Mouse (Mus musculus): ENCODE data around the gene Glcci1.
"Not testable (repeated sequence)": the region's sequence is repeated elsewhere in the genome, so short reads cannot be mapped to it uniquely, and the experiment has no call there.

Glcci1 gene

DNA sequence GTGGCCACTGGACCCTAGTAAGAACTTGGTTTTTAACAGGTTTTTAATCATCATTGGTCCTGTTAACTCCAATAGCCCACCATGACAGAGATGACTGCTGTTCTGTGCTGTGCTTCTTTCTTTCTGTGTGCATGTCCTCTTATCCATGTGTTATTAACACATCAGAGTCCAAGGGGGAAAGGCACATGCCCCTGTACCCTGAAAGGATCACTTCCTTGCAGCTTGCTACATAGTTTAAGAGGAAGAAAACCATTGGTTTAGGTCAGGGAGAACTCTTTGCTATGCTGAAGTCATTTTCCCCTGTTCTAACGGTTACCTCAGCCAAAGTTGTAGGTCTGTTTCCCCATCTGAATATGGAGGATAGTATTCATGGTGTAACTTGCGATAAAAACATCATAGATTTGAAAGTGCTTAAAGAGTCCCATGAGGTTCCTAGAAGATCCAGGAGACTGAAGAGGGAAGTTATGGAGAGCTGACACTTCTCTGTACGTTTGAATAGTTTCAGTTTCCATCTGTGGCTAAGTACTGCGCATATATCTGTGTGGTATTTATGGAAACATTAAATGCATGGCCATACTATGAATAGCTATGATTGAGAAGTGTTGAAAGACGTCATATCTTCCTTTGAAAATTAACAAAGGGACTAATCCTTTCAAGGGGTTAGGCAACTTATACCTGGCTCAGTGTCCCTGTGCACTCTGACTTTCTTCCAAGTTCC lies 14.1 kb upstream of the Glcci1 start:
- no peak for DNase-seq (ENCODE audit: low spot score)

DNA sequence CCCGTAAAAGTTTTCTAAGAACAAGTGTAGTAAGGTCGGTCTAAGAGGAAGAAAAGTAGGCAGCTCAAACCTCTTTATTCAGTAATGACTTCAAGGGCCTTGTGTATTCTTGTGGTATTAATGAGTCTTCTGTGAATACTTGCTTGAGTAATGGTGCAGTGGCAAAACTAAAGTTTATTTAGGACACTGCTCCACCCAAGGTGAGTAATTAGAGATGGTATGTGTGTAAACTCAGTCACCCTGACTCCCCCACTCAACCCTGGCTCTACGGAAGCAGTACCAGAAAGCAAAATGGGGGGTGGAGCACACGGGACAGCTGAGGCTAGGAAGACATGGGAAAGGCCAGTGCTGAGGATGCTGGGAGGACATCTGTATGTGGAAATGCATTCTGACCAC lies 13.6 kb upstream of the Glcci1 start:
- DNase-seq (ENCODE audit: low spot score): no peak

GRCm38 (mm10) chr6:8497234-8497867 lies 12.0 kb upstream of the Glcci1 start:
- no peak for DNase-seq (ENCODE audit: low spot score)

DNA sequence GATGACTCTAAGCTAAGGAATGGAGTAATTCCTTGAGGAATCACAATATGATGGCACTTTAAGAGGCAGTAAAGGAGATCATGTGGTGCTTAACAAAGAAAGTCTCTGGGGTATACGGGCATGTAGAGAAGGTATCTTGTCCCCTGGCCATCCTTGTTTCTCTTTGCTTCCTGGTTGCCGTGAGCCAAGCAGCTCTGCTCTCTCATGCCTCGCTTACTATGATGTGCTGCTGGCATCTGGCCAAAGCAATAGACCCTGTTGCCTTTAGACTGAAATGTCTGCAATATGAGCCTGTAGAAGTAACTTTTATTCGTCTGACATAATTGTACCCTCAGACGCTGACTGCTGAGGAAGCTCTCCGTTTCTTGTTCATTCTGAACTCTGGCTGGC lies 11.5 kb upstream of the Glcci1 start:
- peak; percentile 30 for DNase-seq (ENCODE audit: low spot score)

GRCm38 (mm10) chr6:8498961-8499360 lies 10.4 kb upstream of the Glcci1 start:
- no peak for DNase-seq (ENCODE audit: low spot score)

DNA sequence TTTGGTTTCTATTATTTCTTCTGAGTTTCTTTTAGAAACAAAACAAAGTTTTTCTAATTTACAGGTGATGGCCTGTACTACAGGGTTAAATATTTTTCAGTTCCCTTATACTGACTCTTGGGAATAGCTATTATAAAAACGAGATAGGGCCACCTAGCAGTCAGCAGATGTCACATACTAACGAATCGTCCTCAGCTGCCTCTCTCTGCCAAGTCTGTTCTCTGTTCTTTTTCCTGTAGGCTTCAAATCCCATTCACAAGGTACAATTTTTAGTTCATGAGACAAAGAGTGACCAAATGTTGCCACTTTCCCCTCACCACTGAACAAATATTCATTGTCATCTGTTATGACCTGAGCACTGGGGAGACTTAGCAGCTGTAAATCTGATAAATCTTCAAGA lies 5.4 kb upstream of the Glcci1 start:
- DNase-seq (ENCODE audit: low spot score): no peak

DNA sequence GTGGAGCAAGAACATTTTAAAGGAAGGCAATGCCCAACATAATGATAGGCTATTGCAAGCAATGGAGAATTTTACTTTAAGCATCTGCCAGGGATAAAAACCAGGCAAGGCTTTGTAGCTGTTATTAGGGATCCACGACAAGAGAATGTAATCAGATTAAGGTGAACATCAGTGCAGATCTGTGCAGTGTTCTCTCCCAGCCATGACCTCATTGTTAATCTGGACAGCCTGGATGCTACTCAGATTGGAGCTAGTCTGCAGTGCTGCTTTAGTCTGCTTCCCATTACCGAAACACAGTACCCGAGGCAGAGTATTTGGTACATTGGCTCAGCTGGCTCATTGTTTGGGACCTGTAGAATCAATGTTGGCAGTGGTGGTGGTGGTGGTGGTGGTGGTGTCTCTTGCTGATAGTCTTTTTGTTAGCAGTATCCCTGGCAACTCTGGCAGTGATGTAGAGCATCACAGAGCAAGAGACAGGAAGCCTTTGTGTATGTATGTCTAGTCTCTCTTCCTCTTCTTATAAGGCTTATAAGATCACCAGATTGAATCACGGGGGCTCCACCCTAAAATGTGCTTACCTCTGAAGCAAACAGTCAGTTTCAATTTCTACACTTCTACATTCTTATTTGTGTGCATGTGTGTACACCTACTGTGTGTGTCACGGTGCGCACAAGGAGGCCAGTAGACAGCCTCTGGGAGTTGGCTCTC lies 4.7 kb upstream of the Glcci1 start:
- DNase-seq (ENCODE audit: low spot score): peak; percentile 35

DNA sequence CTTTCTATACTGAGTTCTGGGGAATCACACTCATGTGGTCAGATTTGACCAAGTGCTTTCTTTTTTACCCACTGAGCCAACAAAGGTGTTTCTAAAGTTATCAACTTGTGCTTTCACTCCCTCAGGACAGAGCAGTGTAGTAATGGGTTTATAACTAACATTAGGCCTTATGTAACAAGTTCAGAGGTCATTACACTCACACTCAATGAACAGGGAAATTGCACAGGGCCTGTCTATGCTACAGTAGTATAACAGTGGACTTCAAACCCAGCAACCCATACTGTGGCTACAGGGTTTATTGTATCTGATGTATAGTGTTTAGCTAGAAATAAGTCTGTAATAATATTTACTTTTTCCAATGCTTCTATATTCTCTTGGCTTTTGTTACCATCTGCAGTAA lies 2.8 kb upstream of the Glcci1 start:
- no peak for DNase-seq (ENCODE audit: low spot score)

DNA sequence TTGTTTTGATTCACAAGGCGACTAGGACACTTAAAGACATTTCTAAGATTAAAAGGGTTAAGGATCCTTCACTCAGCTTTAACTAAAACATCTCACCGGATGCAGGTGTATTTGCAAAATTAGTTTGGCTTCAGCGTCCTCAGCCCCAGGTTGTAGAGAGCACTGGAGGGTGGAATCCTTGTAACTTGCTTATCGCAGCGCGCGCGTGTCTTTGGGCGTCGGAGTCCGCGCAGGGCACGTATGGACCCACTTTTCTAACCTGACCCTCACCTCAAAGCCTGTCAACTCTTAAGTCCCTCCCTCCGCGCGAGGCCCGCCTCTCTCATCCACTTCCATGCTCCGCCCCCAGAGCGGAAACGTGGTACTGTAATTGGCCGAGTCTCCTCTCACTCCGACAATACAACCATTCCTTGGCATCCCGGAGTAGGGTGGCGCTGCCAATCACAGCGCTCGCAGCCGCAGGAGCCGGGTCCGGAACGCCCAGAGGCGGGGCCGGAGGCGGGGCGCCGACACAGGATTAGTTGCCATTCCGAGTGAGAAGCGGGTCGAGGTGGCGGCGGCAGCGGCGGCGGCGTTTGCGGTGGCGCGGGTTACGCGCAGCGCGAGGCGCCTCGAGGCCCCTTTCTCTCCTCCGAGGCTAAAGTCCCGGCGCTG lies 390 bp upstream of the Glcci1 start:
- peak; percentile 99 for DNase-seq (ENCODE audit: low spot score)

GRCm38 (mm10) chr6:8509961-8510863 lies 812 bp downstream of the Glcci1 start:
- DNase-seq (ENCODE audit: low spot score): peak; percentile 36

DNA sequence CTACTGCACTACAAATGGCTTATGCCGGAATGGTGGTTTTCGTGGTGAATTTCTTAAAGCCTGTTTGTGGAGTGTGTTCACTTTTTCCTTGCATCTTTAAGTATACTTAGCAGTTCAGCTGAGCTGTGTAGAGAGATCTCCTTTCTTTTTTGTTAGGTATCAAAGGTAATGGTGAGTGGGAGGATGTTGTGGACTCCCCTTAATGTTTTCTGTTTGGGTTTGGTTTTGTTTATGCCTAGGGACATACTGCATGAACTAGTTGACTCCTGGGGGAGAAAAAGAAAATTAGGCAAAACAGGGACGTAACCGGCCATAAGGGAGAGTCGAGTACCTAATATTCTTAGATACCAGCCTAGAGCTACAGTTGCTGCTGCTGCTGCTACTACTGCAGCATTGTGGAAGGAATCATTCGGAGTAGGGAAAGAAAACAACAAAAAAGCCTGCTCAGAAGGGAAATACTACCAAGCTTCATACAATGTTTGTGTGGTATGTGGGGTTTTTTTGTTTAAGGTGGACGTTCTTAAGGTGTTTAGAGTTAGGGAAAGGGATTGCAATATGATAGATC lies 1.5 kb downstream of the Glcci1 start:
- peak; percentile 16 for DNase-seq (ENCODE audit: low spot score)

DNA sequence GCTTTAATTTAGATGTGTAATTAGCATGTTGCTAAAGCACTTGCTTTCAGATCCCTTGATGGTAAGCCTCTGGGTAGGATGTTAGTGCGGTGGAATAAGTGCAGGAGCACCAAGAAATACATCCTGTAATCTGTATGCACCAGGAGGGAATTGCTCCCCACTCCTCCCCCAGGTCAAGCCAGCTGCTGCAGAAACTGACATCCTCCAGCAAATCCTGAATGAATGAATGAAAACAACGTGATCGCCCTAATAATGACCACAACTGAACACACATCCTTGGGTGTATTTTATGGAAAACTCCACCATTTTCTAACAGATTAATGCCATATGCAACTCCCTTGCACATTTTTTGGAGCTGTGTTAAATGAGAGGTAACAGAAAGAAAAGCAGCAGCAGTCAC lies 2.0 kb downstream of the Glcci1 start:
- no peak for DNase-seq (ENCODE audit: low spot score)

GRCm38 (mm10) chr6:8512416-8512815 lies 3.0 kb downstream of the Glcci1 start:
- peak; percentile 11 for DNase-seq (ENCODE audit: low spot score)

DNA sequence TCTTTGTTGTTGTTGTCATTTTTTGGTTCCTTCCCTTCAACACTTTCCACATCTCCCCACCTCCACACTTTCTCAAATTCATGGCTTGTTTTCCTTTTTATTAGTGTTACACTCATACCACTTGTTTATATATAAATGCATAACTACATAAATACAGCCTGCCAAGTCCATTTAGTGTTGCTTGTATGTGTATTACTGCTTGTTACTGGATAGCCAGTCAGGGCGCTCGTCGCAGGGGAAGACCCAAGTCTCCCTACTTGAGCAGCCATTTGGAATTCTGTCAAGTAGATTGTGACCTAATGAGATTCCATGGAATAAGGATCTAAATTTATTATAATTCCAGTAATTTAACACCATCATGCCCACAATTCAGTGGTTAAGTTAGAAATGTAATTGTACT lies 10.3 kb downstream of the Glcci1 start:
- DNase-seq (ENCODE audit: low spot score): no peak

GRCm38 (mm10) chr6:8521231-8521630 lies 11.8 kb downstream of the Glcci1 start:
- DNase-seq (ENCODE audit: low spot score): no peak

DNA sequence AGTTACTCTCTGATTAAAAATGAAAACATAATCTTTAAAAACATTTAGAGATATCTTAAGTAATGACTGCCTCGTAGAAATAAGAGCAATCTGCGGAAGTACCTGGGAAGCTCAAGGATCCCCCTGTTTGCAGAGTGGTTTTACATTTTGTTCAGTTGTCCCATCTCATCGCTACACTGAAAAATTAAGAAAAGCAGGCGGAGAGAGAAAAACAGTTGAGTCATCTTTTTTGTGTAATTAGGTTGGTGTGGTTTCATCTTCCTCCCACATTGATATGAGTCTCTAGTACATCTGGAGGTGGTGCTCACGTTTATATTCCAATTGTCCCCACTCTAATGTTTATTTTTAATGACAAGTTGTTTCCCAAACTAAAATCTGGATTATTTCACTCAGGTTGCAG lies 15.3 kb downstream of the Glcci1 start:
- no peak for DNase-seq (ENCODE audit: low spot score)

DNA sequence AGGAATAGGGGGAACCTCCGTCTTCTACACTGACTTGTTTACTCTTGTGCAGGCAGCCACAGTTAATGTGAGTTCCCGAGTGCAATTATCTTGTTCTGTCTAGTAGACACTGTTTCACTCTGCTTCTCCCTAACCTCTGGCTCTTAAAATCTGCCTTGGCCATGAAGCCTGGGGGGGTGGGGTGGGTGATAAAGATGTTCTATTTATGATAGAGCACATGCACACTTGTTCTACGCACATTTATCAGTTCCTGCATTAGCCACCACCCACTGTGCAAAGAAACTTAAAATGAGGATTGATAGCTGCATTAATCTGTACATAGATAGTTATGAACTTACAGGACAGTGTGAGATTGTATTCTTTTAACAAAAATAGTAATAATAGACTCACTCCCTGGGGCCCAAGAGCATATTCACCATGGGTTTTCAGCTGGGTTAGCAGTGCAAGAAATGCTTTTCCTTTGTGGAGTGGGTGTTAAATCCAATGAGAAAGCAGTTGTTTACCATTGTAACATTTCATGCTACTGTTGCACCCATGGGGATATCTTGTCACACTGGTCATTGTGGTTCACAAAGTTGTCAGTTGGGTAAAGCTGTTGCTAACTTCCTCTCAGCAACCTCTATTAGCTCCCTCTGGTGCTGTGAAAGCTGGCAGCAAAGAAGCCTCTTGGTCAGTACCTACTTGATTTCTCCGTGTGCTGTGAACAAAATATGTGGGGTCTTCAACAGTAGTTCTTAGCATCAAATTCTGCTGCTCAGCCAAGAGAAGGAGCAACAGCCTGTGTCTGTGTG lies 21.9 kb downstream of the Glcci1 start:
- no peak for DNase-seq (ENCODE audit: low spot score)

DNA sequence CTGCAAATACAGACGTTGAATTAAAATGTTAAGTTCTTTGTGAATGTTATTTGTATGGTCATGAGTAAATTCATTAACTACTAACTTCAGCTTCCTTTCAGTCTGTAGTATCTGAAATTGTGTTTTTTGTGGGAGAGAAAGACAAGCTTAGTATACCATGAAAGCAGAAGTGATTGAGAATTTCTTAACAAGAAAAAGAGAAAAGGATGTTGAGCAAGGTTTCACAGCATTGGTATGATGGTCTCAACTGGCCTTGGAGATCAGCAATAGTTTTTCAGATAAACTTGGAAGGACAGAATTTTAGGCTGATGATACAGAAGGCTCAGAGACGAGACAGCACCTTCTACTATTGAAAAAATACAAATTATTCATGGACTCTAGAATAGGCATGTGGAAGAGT lies 27.5 kb downstream of the Glcci1 start:
- no peak for DNase-seq (ENCODE audit: low spot score)

- not testable (repeated sequence) for DNase-seq (ENCODE audit: low spot score)
Observed at GRCm38 (mm10) chr6:8541531-8541930, 32.1 kb downstream of the Glcci1 start.

DNA sequence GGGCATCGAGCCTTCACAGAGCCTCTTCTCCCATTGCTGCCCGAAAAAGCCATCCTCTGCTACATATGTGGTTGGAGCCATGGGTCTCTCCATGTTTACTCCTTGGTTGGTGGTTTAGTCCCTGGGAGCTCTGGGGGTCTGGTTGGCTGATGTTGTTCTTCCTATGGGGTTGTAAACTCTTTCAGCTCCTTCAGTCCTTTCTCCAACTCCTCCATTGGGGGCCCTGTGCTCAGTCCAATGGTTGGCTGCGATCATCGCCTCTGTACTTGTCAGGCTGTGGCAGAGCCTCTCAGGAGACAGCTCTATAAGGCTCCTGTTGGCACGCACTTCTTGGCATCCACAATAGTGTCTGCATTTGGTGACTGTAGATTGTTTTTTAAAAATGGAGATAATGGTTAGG lies 35.4 kb downstream of the Glcci1 start:
- DNase-seq (ENCODE audit: low spot score): no peak

- DNase-seq (ENCODE audit: low spot score): no peak
Observed at GRCm38 (mm10) chr6:8545780-8546179, 36.4 kb downstream of the Glcci1 start.

All from MN1 (cell line).